Mouse (Mus musculus) left cerebral cortex, adult 11 months (tissue): ENCODE measurements around the gene Clcnkb.

Experiments
- DNase-seq: peaks from one replicate; pipeline ENCODE4 v3.0.0; 2022; ENCODE audit warnings: low spot score

Clcnkb gene

DNA sequence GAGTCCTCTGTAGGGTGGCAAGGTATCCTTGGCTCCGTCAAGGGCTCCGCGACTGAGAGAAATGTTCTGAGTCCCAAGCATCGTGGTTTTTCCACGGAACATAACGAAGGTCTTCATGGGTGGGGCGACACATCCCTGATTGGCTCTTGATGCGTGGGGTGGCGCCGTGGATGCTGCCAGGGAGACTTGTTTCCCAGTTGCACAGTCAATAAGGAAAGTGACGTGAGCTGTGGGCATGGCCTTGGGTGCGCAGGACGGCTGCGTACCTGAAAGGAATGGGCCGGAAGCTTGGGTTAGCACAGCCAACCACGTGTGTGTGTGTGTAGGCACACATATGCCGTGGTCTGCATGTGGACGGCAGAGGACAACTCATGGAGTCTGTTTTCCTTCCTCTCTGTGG is 17.4 kb upstream of the Clcnkb start:
- DNase-seq = no peak

DNA sequence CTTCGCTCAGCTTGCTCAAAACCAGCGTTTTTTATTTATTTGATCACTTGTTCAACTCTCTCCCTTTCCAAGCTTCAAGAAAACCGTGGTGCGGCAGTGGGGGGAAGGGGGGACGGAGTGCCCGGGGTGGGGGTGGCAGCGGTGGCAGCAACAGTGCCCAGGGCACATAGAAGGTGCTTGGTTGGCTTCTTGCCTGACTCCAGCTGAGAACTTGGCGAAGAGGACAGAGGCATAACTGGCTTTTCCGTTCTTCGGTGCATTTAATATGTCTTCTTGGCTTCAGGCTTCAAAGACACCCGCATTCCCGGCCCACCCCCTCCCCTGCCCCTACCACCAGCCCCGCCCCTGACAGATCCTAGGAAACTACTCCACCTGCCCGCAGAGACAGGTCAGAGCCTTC is 16.9 kb upstream of the Clcnkb start:
- no peak for DNase-seq

DNA sequence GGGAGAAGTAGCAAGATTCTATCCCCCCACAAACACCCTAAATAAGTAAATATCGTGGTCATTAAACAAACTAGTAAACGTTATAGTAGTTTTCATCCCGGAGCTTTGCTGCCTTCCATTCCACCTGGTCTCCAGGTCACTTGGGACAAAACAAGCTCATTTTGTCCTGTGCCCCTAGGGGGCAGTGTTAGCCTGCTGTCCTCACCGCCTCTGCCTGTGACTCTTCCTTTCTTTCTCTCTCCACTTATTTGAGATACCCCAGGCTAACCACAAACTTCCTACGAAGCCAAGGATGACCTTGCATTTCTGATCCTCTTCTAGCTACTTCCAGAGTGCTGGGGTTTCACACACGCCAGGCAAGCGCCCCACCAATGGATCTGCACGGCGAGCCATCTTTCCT is 15.2 kb upstream of the Clcnkb start:
- no peak for DNase-seq

DNA sequence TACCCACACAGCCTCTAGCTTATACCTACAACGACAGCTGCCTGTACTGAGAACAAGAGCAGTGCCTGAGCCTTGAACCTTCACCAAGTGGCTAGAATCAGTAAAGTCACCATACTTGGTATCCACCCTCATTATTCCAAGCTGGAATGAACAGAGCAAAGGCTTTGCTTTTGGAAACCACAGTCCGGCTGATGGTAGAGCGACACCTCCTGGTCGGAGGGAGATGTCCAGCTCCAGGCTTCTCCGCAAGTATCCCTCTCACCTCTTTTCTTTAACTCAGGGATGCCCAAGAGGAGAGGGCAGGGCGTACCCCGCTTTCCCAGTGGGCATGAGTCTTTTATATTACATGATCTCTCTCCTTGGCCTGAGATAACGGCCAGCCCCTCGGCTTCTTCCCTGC is 14.0 kb upstream of the Clcnkb start:
- DNase-seq = no peak

DNA sequence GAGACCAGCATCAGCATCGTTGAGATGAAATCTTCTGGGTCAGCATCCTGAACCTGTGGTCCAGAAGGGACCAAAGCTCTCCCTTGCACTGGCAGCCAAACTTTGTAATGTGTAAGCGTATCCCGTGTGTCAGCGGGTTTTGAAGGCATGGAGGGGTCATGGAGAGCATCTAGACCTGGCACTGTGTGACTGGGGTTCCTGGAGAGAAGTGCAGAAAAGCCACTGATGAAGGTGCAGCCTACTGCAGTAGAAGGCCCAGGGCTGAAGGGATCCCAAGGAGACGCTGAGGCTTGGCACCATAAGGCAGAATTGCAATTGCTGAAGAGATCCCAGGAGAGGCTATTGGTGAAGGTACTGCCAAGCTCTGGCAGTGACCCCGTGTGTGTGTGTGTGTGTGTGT is 13.6 kb upstream of the Clcnkb start:
- no peak for DNase-seq

DNA sequence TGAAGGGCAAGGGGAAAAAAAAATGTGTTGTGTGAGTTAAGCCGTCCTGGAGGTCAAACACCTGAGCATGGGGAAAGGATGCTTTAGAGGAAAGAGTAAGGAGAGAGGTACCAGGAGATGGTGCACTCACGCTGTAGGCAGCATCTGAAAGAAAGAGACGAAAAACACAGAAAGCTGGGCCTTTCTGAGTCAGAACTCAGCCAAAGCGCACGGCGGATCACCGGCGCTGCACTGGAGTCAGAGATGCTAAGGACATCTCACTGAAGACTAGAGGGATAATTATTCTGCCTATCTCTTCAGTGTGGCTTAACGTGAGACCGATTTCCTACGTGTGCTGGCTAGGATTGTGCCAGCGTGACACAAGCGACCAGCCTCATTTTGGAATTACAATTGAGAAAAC is 12.1 kb upstream of the Clcnkb start:
- no peak for DNase-seq

DNA sequence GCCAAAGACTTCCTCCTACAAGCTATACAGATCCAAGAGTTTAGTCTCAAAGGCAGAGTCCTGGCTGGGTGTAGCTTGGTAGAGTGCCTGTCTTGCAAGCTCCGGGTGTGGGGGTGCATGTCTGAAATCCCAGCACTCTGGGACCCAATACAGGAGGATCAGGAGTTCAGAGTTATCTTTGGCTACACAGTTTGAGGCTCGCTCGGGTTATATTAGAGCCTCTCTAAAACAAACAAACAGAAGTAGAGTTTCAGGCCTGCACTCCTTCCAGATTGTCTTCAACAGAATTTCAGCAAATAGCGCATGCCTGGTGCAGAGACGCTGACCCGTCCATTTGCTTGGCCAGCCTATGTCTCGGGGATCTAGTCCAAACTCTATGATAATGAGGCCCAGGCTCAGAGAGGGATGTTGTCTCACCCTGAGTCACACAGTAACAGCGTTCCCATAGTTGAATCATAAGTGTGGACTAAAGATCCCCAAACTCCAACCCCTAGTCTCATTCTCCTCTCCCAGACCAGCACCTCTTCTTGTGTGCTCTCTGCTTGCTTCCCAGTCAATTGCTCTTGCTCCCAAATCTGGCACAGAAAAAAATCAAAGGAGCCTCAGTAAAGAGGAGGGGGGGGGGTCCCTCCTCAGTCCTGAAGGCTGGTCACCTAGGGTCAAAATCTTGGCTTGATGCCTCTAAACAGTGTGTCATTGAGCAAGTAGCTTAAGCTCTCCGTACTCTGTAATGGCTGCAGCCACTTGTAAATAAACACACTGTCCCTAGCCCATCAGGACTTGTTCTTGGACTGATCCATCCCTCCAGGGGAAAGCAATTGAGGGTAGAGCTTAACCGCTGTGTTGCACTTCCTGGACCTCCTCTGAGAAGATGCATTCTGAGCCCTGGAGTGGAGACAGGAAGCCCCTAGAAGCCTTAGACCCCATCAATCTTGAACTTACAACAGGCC is 11.3 kb upstream of the Clcnkb start:
- DNase-seq = no peak

DNA sequence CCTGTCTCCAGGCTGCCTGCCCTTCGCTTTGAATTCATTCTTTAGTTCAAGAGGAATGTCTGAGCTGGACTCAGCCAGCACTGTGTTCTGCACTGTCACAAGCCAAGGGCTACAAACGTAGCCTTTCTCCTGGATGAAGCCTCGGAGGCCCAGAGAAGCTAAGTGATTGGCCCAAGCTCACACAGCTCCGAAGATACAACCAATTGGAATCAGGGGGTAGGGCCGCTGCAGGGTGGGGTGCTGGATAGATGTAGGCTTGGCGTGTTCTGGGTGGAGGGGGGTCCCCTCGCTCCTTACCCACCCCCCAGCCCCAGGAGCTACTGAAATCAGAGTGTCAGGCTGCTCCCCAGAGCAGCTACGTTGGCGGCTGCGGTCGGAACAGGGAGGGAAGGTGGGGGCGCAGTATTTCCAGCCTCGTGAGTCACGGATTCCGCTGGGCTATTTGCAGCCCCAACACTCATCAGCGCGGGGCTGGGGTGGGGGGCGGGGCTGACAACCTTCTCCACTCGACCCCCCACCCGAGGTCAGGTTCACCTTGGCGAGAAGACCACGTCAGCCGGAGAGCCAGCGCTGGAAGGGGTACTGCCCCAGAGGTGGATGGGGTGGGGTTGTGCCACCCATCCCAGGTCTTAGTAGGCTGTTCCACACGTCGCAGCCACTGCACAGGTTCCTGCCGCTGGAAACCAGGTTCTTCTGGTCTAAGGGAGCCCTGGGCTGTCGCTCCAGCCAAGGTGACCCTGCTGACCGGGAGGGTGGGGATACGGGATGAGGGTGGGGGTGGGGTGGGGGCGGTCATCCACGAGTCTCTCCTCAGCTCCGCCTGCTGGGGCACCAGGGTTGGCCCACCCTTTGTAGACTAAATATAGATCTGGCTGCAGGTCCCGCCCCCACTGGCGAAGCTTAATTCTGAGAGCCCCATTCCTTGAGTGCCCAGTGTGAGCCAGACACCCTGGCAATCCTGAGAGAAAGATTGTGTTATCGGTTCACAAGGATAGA is 10.0 kb upstream of the Clcnkb start:
- DNase-seq = peak; percentile 73

DNA sequence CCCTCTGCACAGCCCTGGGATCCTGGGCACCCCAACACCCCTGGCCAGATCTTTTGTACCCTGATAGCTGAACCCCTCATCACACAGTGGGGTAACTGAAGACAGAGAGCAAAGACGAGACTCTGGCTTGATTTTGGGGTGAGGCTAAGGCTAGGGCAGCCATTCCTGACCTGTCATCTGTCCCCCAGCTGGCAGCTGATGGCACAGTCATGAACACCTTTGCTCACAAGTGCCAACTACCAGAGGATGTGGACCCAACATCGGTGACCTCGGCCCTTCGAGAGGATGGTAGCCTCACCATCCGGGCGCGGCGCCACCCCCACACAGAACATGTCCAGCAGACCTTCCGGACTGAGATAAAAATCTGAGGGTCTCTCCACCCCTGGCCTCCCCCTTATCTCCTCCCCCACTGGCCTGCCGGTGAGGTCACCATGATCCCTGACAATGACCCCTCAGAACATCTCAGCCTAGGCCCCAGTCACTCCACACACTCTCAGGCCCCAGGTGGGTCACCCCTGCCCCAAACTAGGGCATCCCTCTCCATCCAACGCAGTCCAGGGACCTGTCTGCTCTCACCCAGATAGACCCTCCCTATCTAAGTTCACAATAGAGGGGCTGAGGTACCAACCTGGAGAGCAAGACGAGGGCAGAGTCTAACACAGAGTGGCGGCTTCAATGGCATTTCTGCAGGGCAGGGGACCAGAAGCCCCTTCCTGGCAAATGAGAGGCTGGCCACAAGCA is 8.0 kb upstream of the Clcnkb start:
- no peak for DNase-seq

DNA sequence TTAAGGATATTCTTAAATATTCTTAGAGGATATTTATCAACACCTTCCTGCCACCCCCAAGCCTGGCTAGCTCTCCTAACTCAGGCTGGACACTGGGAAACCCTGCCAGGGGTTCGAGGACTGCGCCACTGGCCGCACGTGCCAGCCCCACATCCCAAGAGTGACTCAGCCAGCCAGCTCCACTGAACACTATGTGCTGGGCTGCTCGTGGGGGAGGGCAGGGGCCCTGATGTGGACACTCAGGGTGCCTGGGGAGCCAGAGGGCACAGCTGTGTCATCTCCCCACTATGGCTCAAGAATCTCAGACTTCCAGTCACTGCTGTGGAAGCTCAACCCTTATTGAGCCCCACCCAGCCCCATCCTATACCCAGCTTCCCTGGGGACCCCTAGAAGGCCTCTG is 7.5 kb upstream of the Clcnkb start:
- no peak for DNase-seq

DNA sequence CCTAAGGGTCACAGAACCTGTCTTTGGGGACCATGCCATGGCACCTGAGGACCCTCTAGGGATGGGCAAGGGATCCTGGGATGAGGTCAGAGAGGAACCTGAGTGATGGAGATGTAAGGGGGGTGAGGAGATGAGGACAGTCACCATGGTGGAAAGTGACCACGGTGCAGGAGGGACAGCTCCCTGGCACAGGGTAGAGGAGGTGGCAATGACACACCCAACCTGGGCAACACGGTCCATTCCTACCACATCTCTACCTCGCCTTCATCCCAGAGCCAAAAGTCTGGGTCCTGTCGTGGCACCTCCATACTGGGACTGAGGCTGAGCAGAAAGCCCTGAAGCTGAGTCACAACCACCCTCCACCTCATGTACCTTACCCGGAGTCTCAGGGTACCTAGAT is 7.0 kb upstream of the Clcnkb start:
- DNase-seq = no peak

DNA sequence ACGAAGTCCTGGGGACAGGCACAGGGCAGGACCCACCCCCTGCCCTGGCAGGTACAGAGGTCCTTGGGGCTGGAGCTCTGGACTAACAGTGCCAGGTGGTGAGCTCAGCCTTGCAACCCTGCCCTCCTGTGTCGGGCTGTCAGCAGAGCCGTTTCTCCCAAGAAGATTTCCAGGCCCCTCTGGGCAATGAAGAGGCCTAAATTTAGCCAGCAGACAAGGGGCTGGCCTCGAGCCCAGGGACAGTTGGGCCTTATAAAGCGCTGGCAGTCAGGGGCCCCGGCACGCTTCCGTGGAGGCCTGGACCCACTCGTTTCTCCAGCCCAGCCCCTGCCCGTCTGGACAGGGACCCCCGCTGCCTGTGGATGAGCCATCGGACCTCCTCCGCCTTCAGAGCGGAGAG is 5.6 kb upstream of the Clcnkb start:
- DNase-seq = no peak

DNA sequence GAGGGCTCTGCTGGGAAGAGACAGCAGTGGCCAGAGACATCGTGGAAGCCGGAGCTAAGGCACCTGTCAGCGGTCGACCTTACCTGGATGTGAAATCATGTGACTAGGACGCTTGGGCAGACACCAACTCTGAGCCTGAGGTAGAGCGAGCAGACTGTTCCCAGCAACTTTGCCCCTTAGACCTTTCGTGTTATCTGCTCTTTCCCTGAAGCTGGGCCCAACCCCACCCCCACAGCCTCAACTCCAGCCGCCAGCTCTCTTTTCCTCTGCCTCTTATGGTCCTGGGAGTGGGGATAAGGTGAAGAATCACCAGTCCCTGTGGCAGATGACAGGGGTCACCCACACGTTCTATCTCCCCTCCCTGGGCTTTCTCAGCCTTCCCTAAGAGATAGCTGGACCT is 5.1 kb upstream of the Clcnkb start:
- DNase-seq = no peak

DNA sequence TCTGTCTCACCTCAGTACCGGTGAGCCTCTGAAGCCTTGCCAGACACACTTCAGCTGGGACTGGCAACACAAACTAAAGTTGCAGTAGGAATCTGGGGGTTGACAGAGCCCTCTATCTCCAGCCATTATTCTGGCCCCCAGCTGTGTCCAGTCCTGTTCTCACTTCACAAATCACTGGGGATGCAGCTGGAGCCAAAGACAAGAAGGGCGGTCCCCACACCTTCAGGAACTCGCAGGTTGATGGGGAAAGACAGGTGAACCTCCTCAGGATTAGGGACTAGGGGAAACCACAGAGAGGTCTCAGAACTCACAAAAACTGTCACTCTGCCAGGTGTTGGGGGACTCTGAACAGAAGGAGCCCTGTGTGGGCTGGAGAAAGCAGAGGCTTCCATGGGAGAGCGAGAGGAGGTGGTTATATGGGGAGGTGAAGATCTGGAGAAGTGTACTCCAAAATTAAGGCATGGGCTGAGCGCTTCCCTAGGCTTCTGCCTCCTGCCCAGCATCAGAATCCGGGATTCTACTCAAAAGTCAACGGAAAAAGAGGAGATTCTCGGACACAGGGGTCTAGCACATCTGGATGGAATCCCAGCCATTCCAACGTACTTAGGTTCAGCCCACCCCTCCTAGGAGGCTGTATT is 4.5 kb upstream of the Clcnkb start, which contains the start of gene Hspb7:
Hspb7 (plus strand) TSS at position 588 of the 638 bp plus-strand sequence.
- no peak for DNase-seq

DNA sequence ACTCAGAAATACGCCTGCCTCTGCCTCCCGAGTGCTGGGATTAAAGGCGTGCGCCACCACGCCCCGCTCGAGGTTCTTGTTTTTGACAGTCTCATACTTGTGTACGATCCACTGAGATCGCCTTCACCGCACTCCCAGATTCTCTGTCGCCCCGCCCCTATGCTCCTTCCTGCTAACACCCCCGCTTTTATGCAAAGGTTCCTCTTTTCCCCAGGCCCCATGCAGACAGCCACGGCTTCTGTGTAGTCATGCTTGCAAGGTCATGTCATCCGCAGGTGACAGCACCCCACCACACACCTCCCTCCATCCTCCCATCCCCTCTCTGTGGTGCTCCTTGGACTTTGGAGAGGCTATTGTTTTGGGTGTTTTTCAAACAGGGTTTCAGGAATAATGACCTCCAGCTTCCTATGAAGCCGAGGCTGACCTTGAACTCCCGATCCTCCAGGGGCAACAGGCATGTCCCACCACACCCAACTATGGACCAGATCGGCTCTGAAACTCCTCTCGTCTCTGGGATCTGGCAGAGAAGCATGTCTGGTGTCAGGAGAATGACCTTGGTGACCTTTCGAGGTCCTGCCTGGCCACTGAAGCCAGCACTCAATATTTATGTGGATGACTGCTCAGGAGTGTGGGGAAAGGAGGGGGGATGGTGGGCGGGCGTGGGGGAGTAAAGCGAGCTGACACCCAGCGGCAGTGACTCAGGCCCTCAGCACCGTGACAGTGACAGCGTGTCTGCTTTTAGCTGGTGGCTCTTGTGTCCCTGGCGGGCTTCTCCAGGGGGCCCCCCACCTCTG is 3.8 kb upstream of the Clcnkb start:
- DNase-seq = no peak

DNA sequence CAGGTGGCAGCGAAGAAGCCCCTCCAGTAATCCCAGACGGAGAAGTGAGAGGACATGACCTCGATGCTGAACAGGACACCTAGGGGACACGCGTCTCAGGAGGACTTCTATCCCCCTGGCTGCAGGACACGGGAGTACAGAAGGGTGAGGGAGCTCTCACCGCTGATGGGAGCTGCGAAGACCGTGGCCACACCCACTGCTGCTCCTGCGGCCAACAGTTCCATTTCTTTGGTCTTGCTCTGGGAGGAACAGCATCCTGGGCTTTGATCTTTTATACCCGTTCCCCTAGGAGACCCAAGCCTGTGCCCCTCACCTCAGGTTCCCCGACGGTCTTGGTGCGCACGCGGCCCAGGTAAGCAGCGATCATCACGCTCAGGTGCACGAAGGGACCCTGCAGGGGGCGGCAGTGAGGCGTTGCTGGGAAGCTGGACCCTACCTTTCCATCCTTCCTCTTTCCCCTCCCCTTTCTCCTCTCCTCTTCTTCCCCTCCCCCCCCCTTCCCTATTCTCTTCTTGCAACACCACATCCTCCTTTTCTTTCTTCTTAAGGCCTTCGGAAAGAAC is 4.3 kb downstream of the Clcnkb start:
- DNase-seq = no peak

DNA sequence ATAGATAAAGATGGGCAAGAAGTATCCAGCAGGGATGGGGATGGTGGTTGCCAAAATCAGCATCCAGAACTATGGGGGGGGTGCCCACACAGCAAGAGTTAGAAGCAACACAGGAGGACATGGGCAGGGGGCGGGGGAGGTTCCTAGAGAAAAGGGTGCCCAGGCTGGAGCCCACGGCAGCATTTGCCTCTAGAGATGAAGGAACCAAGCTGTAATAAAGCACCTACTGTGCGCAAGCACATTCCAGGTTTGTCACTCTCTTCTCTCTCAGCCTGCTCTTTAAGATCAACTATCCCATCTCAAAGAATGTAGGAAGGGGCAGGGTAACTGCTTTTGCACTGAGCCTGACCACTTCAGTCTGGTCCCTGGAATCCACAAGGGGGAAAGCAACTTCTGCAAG is 7.2 kb downstream of the Clcnkb start:
- no peak for DNase-seq

DNA sequence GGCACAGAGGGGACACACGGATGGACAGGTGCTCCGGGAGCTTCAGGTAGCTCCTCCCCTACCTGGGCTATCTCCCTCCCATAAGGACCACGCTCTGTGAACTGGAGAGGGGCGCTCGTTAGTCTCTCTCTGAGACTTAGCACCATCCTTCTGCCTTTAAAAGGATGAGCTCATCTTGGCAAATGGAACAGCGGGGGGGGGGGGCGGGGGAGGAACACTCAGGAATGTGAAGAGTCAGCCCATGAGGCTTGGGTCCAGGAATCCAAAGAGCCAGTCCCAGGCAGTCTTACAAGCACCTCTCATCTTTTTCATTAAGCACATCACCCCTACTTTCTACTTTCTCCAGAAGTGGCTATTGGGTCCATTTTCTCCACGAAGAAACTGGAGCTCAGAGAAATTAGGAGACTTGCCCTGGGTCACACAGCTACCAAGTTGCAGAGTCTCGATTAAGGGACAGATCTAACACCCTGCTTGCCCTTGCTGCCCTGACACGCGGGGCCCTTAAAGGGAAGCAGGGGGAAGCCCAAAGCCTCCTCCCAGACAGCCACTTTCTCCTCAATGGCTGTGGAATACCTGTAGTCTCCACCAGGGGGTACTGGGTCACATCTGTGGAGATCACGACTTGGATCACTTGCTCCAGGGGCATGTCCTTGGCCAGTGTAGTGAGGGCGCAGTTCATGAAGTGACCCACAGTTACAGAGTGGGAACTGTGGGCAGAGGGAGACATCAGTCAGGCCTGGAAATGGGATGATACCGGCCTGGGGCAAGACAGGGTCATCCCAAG is 9.1 kb downstream of the Clcnkb start:
- no peak for DNase-seq

DNA sequence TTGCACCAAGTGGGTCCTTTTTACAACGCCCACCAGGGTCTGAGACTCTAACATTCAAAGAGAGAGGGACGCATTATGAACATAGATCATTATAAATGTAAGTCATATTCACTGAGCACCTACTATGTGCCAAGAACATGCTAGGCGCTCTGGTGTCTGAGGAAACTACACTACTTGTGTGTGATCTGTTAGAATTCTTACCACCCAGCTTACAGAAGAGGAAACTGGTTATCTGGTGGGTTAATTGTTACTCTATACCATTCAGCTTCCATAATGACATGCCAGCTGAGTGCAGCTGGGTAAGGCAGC is 10.5 kb downstream of the Clcnkb start:
- DNase-seq = no peak
